Mouse (Mus musculus) liver, adult 2 months (tissue): ENCODE results near the gene Tnfsf14. TPM values are rescaled to one million over a fixed set of nuclear protein-coding genes. Genes with fewer than 3 reads are reported as not detected.

Experiments
- DNase-seq: peaks from one replicate; pipeline ENCODE4 v3.0.0-alpha.2; 2011; ENCODE audit warnings: low read depth, low spot score; ENCODE audit errors: extremely low read depth
- H3K27ac ChIP-seq: fragments of 200-500 bp; replicated peaks from 2 replicates; pipeline ENCODE4 v1.5.1; 2012; ENCODE audit warnings: low read depth, mild to moderate bottlenecking, control low read depth, inconsistent platforms, low read length; ENCODE audit not compliant: insufficient read depth
- H3K27me3 ChIP-seq: fragments of 200-500 bp; 2 replicates; pipeline ENCODE4 v1.6.1; 2012; ENCODE audit warnings: mild to moderate bottlenecking, moderate library complexity, low read length, inconsistent platforms; ENCODE audit not compliant: control insufficient read depth, insufficient read depth
- H3K36me3 ChIP-seq: fragments of 200-500 bp; 2 replicates; pipeline ENCODE4 v1.6.1; 2012; ENCODE audit warnings: low read length, inconsistent platforms; ENCODE audit not compliant: control insufficient read depth, insufficient read depth
- H3K4me1 ChIP-seq: fragments of 200-500 bp; 2 replicates; pipeline ENCODE4 v1.6.1; 2011; ENCODE audit warnings: low read length; ENCODE audit not compliant: control insufficient read depth, insufficient read depth
- H3K4me3 ChIP-seq: fragments of 200-500 bp; 2 replicates; pipeline ENCODE4 v1.5.1; 2011; ENCODE audit warnings: low read depth, mild to moderate bottlenecking, control low read depth, low read length, moderate library complexity; ENCODE audit not compliant: insufficient read depth
- H3K79me2 ChIP-seq: fragments of 200-500 bp; 2 replicates; pipeline ENCODE4 v1.6.1; 2012; ENCODE audit warnings: inconsistent platforms, mild to moderate bottlenecking, low read length, moderate library complexity; ENCODE audit not compliant: control insufficient read depth, insufficient read depth
- H3K9ac ChIP-seq: fragments of 200-500 bp; 2 replicates; pipeline ENCODE4 v1.6.1; 2012; ENCODE audit warnings: low read depth, mild to moderate bottlenecking, control low read depth, inconsistent platforms, low read length
- CTCF ChIP-seq: fragments of 200-500 bp; IDR thresholded peaks from 2 replicates; pipeline ENCODE4 v1.5.1; 2011; ENCODE audit warnings: low read depth, low read length, control low read depth
- POLR2A ChIP-seq: fragments of 200-500 bp; IDR thresholded peaks from 2 replicates; pipeline ENCODE4 v1.6.1; 2011; ENCODE audit warnings: low read length, control low read depth; ENCODE audit not compliant: insufficient read depth; ENCODE audit errors: extremely low read depth
- WGBS: fragments of 180-500 bp; shearing (Covaris S2); methylation state at CpG from one replicate; pipeline ENCODE4 v1.1.7; 2018; 5-methylcytosine and 5-hydroxymethylcytosine counted together
- polyA plus RNA-seq: library from polyadenylated mRNA; depleted of rRNA; stranded (reverse); fragments of >200 nt; gene quantifications from 2 replicates; pipeline ENCODE4 v1.2.3, GENCODE M21; 2012; rRNA removed
- total RNA-seq: library from RNA; depleted of rRNA; stranded (reverse); fragments of >200 nt; gene quantifications from 2 replicates; pipeline ENCODE4 v1.2.3, GENCODE M21; 2014; rRNA removed

Gene Tnfsf14
- total and polyA plus RNA-seq, 2 experiments, result 0.28 to 0.75 TPM

- no peak for DNase-seq
- H3K79me2 ChIP-seq, result no peaks in the 10 kb centered on the region
- 92% methylated on average over 6 of the region's 6 CpGs for WGBS
- no peaks in the 10 kb centered on the region for H3K36me3 ChIP-seq
- no peak overlapping the region for H3K9ac ChIP-seq
- H3K4me3 ChIP-seq, result no peak overlapping the region
- H3K27ac ChIP-seq, result no peak overlapping the region
- H3K4me1 ChIP-seq, result no peaks in the 10 kb centered on the region
- H3K27me3 ChIP-seq, result peaks cover 6% of the 10 kb centered on the region; the same call in 1 of the 2 replicates
- TF ChIP-seq CTCF (no peak), POLR2A (no peak)
Observed at GRCm38 (mm10) chr17:57153006-57153405, 41.0 kb downstream of the Tnfsf14 start.

- Histone ChIP-seq H3K36me3 (no peaks in the 10 kb centered on the region), H3K27ac (no peak within 1 kb of the TSS), H3K4me1 (no peaks in the 10 kb centered on the region), H3K27me3 (peaks cover 10% of the 10 kb centered on the region; the same call in 1 of the 2 replicates), H3K4me3 (no peak within 1 kb of the TSS), H3K79me2 (no peaks in the 10 kb centered on the region), H3K9ac (no peak within 1 kb of the TSS)
- TF ChIP-seq CTCF, result no peak
- WGBS, result 4% methylated on average over 39 of the region's 39 CpGs
- no peak for DNase-seq
Observed at GRCm38 (mm10) chr17:57148994-57149803, 44.8 kb downstream of the Tnfsf14 start, which contains the start of gene Cd70. Gene Cd70 (minus strand): TSS chr17:57149777.

GRCm38 (mm10) chr17:57148343-57148742 lies 45.6 kb downstream of the Tnfsf14 start:
- Histone ChIP-seq H3K27ac (no peak overlapping the region), H3K79me2 (no peaks in the 10 kb centered on the region), H3K4me3 (no peak overlapping the region), H3K9ac (no peak overlapping the region), H3K36me3 (no peaks in the 10 kb centered on the region), H3K4me1 (no peaks in the 10 kb centered on the region), H3K27me3 (peaks cover 10% of the 10 kb centered on the region; the same call in 1 of the 2 replicates)
- no peak for DNase-seq
- 72% methylated on average over 4 of the region's 4 CpGs for WGBS
- TF ChIP-seq POLR2A (no peak), CTCF (no peak)

GRCm38 (mm10) chr17:57145115-57145514 lies 48.9 kb downstream of the Tnfsf14 start:
- Histone ChIP-seq H3K4me3 (no peak overlapping the region), H3K79me2 (no peaks in the 10 kb centered on the region), H3K9ac (no peak overlapping the region), H3K4me1 (no peaks in the 10 kb centered on the region), H3K27ac (no peak overlapping the region), H3K36me3 (no peaks in the 10 kb centered on the region), H3K27me3 (peaks cover 7% of the 10 kb centered on the region; the same call in 1 of the 2 replicates)
- TF ChIP-seq POLR2A, result no peak
- DNase-seq, result no peak
- WGBS, result 92% methylated on average over 1 of the region's 1 CpGs

GRCm38 (mm10) chr17:57143704-57144103 lies 50.3 kb downstream of the Tnfsf14 start:
- Histone ChIP-seq H3K9ac (no peak overlapping the region), H3K27ac (no peak overlapping the region), H3K27me3 (peaks cover 7% of the 10 kb centered on the region; the same call in 1 of the 2 replicates), H3K4me3 (no peak overlapping the region), H3K79me2 (no peaks in the 10 kb centered on the region), H3K36me3 (no peaks in the 10 kb centered on the region), H3K4me1 (no peaks in the 10 kb centered on the region)
- no peak for DNase-seq
- TF ChIP-seq POLR2A (no peak), CTCF (no peak)
- 84% methylated on average over 3 of the region's 3 CpGs for WGBS

- WGBS, result 77% methylated on average over 3 of the region's 3 CpGs
- Histone ChIP-seq H3K79me2 (no peaks in the 10 kb centered on the region), H3K4me3 (no peak overlapping the region), H3K4me1 (no peaks in the 10 kb centered on the region), H3K27ac (no peak overlapping the region), H3K27me3 (no peaks in the 10 kb centered on the region), H3K36me3 (no peaks in the 10 kb centered on the region), H3K9ac (no peak overlapping the region)
- no peak for DNase-seq
- TF ChIP-seq POLR2A (no peak), CTCF (no peak)
Observed at GRCm38 (mm10) chr17:57139708-57140107, 54.3 kb downstream of the Tnfsf14 start.

Other genes starting within 250 kb of the Tnfsf14 start
- gene Acer1, start 212.1 kb downstream of the Tnfsf14 start, total RNA-seq, result not detected in 2 replicates
- not detected in 2 replicates for gene Acer1, start 212.1 kb downstream of the Tnfsf14 start, polyA plus RNA-seq
- gene Clpp, start 203.9 kb downstream of the Tnfsf14 start, total RNA-seq, result 75.6 and 93.8 TPM in 2 replicates
- gene Clpp, start 203.9 kb downstream of the Tnfsf14 start, polyA plus RNA-seq, result 174 and 184 TPM in 2 replicates
- gene Alkbh7, start 196.8 kb downstream of the Tnfsf14 start, total RNA-seq, result 23.2 and 24.4 TPM in 2 replicates
- gene Alkbh7, start 196.8 kb downstream of the Tnfsf14 start, polyA plus RNA-seq, result 42.0 and 51.1 TPM in 2 replicates
- gene Pspn, start 194.2 kb downstream of the Tnfsf14 start, total RNA-seq, result not detected in 2 replicates
- gene Pspn, start 194.2 kb downstream of the Tnfsf14 start, polyA plus RNA-seq, result not detected in 2 replicates
- 10.9 and 11.9 TPM in 2 replicates for gene Gtf2f1, start 182.9 kb downstream of the Tnfsf14 start, total RNA-seq
- gene Gtf2f1, start 182.9 kb downstream of the Tnfsf14 start, polyA plus RNA-seq, result 10.4 and 10.6 TPM in 2 replicates
- gene Gm17949, start 182.7 kb downstream of the Tnfsf14 start, total RNA-seq, result not detected in 2 replicates
- not detected in 2 replicates for gene Gm17949, start 182.7 kb downstream of the Tnfsf14 start, polyA plus RNA-seq
- 7.6 and 15.6 TPM in 2 replicates for gene Khsrp, start 162.7 kb downstream of the Tnfsf14 start, total RNA-seq
- gene Khsrp, start 162.7 kb downstream of the Tnfsf14 start, polyA plus RNA-seq, result 30.3 and 38.9 TPM in 2 replicates
- gene Slc25a41, start 152.5 kb downstream of the Tnfsf14 start, total RNA-seq, result not detected in 2 replicates
- not detected in 2 replicates for gene Slc25a41, start 152.5 kb downstream of the Tnfsf14 start, polyA plus RNA-seq
- 21.9 and 27.7 TPM in 2 replicates for gene Crb3, start 135.1 kb downstream of the Tnfsf14 start, total RNA-seq
- 45.6 and 57.7 TPM in 2 replicates for gene Crb3, start 135.1 kb downstream of the Tnfsf14 start, polyA plus RNA-seq
- 54.9 and 94.6 TPM in 2 replicates for gene Slc25a23, start 134.3 kb downstream of the Tnfsf14 start, total RNA-seq
- 212 and 255 TPM in 2 replicates for gene Slc25a23, start 134.3 kb downstream of the Tnfsf14 start, polyA plus RNA-seq
- gene Dennd1c, start 115.7 kb downstream of the Tnfsf14 start, total RNA-seq, result 0.54 and 0.92 TPM in 2 replicates
- 1.2 and 1.6 TPM in 2 replicates for gene Dennd1c, start 115.7 kb downstream of the Tnfsf14 start, polyA plus RNA-seq
- gene Tubb4a, start 106.4 kb downstream of the Tnfsf14 start, total RNA-seq, result 0.18 and 0.27 TPM in 2 replicates
- 0.16 and 0.24 TPM in 2 replicates for gene Tubb4a, start 106.4 kb downstream of the Tnfsf14 start, polyA plus RNA-seq
- 0.18 and 0.54 TPM in 2 replicates for gene Tnfsf9, start 88.9 kb downstream of the Tnfsf14 start, total RNA-seq
- gene Tnfsf9, start 88.9 kb downstream of the Tnfsf14 start, polyA plus RNA-seq, result 0.09 and 0.15 TPM in 2 replicates
- 1.0 TPM in 1 of 2 replicates, not detected in the other for gene Cd70, start 44.4 kb downstream of the Tnfsf14 start, total RNA-seq
- gene Cd70, start 44.4 kb downstream of the Tnfsf14 start, polyA plus RNA-seq, result not detected in 2 replicates
- 5,384 and 7,708 TPM in 2 replicates for gene C3, start 34.0 kb upstream of the Tnfsf14 start, total RNA-seq
- gene C3, start 34.0 kb upstream of the Tnfsf14 start, polyA plus RNA-seq, result 3,773 and 3,833 TPM in 2 replicates
- gene Gpr108, start 54.3 kb upstream of the Tnfsf14 start, total RNA-seq, result 10.7 and 11.7 TPM in 2 replicates
- gene Gpr108, start 54.3 kb upstream of the Tnfsf14 start, polyA plus RNA-seq, result 19.3 and 23.7 TPM in 2 replicates
- 4.6 and 5.1 TPM in 2 replicates for gene Trip10, start 55.3 kb upstream of the Tnfsf14 start, total RNA-seq
- 4.8 and 7.2 TPM in 2 replicates for gene Trip10, start 55.3 kb upstream of the Tnfsf14 start, polyA plus RNA-seq
- 2.7 and 2.9 TPM in 2 replicates for gene Vav1, start 84.9 kb upstream of the Tnfsf14 start, total RNA-seq
- gene Vav1, start 84.9 kb upstream of the Tnfsf14 start, polyA plus RNA-seq, result 1.3 and 1.9 TPM in 2 replicates
- gene Adgre1, start 164.5 kb upstream of the Tnfsf14 start, total RNA-seq, result 27.3 and 31.6 TPM in 2 replicates
- gene Adgre1, start 164.5 kb upstream of the Tnfsf14 start, polyA plus RNA-seq, result 4.7 and 10.0 TPM in 2 replicates